Mouse (Mus musculus): ENCODE measurements around the gene Nob1.

Nob1 gene

DNA sequence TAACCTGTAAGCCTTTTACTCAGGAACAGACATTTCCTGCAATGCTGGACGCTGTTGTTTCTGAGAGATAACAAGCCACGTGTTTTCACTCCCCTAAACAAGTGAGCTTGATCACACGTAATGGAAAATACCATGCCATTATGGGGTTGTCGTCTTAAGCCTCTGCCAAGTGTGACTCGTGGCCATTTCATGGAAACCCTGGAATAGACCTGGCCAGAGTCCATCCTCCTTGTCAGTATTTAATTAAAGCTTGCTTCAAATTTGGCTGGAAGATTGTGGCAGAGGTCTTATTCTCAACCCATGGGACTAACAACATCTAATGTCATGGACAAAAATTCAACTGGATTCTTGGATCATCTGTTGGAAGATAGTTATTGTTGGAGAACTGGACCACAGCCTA, 38.7 kb downstream of the Nob1 start:
- DNase-seq (ENCODE audit: low spot score) = no peak

DNA sequence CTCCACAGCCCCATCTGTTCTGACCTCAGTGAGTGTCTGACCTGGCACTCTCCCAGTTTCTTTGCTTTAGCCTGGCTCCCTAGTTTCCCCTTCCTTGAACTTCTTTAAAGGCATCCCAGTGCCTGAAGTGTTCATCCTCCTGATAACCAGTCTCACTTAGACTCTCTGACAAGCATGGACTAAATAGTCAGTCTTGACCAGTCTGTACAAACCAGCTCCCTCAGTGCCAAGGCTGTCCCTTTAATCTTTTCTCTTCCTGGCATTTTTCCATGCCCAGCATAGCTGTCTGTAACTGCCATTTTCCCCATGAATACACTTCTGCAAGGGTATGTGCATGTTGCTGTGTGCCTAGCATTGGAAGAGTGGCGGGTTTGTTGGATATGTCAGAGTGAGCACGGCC, 39.8 kb downstream of the Nob1 start:
- no peak for DNase-seq (ENCODE audit: low spot score)

DNA sequence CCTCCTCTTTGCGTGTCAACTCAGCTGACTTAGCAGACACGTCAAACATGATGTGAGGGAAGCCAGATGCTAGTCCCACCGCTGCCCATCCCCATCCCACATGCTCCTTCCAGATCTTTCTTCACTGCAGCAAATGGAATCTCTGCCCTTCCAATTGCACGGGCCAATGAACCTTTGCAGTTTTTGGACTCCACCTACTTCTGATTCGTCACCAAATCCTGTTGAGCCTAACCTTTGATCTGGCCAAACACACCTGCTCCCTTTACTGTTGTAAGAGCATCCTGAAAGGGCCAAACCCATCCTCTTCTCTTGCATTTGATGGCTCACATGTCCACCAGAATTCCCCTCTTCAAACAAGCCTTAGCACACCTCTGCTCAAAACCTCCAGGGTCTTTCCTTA, 40.2 kb downstream of the Nob1 start:
- DNase-seq (ENCODE audit: low spot score) = no peak

DNA sequence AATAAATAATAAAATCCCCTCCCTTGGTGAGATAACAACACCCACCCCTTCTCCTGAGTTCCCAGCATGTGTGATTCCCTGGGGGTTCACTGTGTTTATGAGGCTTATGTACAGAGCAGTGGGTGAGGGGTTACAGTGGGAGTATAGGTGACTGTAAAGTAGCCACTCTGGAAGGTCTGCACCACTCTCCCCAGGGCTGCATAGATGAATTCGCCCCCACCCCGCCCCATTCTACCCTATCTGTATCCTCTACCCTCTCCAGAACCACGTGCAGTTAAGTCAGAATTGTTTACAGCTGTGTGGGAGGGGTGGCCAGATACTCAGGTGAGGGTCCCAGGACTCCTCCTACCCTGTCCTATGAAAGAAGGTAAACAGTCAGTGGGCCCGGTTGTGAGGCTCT, 42.0 kb downstream of the Nob1 start:
- DNase-seq (ENCODE audit: low spot score) = no peak

DNA sequence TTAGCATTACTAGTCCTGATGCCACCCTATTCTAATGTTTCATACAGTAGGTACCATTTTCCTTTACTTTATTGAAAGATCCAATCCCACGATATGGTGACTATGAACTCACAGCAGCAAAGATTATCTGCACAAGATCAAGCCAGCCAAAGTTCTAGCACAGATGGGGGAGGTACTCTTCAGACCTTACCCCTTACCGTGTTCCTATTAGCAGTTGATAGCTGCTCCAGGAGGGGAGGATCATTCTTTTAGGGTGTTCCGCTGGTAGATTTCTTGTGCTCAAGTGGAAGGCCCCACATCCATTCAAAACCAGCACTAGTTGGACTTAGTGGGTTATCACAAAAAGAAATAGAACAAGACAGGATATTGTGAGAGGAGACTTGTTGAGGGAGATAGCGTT, 43.2 kb downstream of the Nob1 start:
- DNase-seq (ENCODE audit: low spot score) = no peak

DNA sequence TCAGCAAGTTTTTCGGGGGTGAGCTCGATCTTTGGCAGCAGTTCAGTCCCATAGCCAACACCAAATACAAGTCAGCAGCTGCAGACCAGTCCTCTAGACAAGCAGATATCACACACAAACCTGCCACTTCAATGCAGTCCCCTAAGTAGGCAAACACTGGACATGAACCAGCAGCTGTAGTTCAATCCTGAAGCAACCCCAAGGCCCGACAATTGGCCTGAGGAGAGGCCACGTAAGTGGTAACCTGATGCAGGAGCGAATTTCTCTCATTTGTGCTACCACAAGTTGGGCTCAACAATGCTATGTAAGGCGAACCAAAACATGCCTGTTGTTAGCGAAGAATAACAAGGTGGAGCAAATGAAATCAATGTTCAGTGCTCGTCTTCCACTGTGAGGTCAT, 44.1 kb downstream of the Nob1 start:
- peak; percentile 32 for DNase-seq (ENCODE audit: low spot score)

DNA sequence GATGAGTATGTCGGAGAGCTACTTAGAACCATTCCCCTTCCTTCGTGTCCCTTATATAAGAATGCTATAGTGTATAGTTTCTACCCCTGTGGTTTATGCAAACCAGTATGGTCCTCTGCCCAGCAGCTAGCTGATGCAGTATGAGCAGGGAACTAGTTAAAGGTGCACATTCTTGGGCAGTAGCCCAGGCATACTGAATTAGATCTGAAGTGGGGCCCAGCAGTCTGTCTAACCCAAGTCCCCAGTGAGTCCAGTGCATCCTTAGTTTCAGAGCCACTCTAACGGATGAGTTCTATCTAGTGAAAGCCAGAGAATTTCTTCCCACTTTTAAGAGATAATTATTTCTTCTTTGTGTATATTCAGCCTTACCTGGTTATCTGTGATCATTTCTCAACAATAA, 47.5 kb downstream of the Nob1 start:
- DNase-seq (ENCODE audit: low spot score) = no peak

DNA sequence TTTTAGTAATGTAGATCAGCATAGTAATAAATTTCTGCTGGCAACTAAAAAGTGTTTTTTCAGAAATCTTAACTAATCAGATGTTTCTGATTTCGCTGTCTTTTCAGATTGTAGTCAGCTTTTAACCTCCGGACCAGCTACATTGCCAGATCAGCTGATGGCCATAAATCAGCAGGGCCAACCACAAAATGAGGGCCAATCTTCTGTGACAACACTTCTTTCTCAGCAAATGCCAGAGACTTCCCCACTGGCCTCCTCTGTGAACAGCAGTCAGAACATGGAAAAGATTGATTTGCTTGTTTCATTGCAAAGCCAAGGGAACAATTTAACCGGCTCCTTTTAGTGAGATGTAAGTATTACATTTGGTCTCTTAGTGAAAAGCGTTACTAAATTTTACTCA, 54.5 kb downstream of the Nob1 start:
- no peak for DNase-seq (ENCODE audit: low spot score)

All from testis, postnatal 10 days (tissue).